Mouse (Mus musculus) ES-E14 (cell line): ENCODE data around the gene Cd34. TPM values are rescaled to one million over a fixed set of nuclear protein-coding genes. Genes with fewer than 3 reads are reported as not detected.

Source experiments
- DNase-seq: peaks from one replicate; pipeline ENCODE4 v3.0.0-alpha.2; 2013; ENCODE audit warnings: low read depth, low spot score
- H3K27ac ChIP-seq: 2 replicates; pipeline ENCODE4 v1.5.1; 2012; ENCODE audit warnings: low read depth, mild to moderate bottlenecking, low read length, moderate library complexity, mixed read lengths; ENCODE audit not compliant: poor library complexity, insufficient read depth, severe bottlenecking
- H3K36me3 ChIP-seq: 2 replicates; pipeline ENCODE4 v1.6.1; 2012; ENCODE audit warnings: mild to moderate bottlenecking, low read length, moderate library complexity, mixed read lengths; ENCODE audit not compliant: control insufficient read depth, poor library complexity, insufficient read depth, severe bottlenecking
- H3K4me1 ChIP-seq, 2 experiments: fragments of 150-350 bp in 1 of 2; sonication (generic) in 1 of 2; 2 replicates each; pipeline ENCODE4 v1.6.1; 2012; ENCODE audit warnings: low read length in 2 of 2, mild to moderate bottlenecking in 1 of 2, mixed read lengths in 1 of 2; ENCODE audit not compliant: control insufficient read depth in 2 of 2, insufficient read depth in 2 of 2, poor library complexity in 1 of 2
- H3K4me3 ChIP-seq, 2 experiments: fragments of 150-350 bp in 1 of 2; sonication (generic) in 1 of 2; 2 replicates each; pipeline ENCODE4 v1.5.1; 2012; ENCODE audit warnings: low read length in 2 of 2, low read depth in 1 of 2, mild to moderate bottlenecking in 1 of 2, mixed read lengths in 1 of 2; ENCODE audit not compliant: insufficient read depth in 1 of 2, poor library complexity in 1 of 2, severe bottlenecking in 1 of 2
- H3K9ac ChIP-seq: 2 replicates; pipeline ENCODE4 v1.6.1; 2012; ENCODE audit warnings: low read depth, mild to moderate bottlenecking, low read length, mixed read lengths; ENCODE audit not compliant: poor library complexity, insufficient read depth, severe bottlenecking
- H3K9me3 ChIP-seq: fragments of 150-350 bp; sonication (generic); 2 replicates; pipeline ENCODE4 v1.6.1; 2012; ENCODE audit warnings: low read depth, mild to moderate bottlenecking, low read length; ENCODE audit not compliant: control insufficient read depth, insufficient read depth
- CHD2 ChIP-seq: IDR thresholded peaks from 2 replicates; pipeline ENCODE4 v1.6.1; 2014; ENCODE audit warnings: mild to moderate bottlenecking, low read depth, low read length, inconsistent platforms
- HCFC1 ChIP-seq: IDR thresholded peaks from 2 replicates; pipeline ENCODE4 v1.6.1; 2012; ENCODE audit warnings: low read length, inconsistent platforms, borderline replicate concordance; ENCODE audit not compliant: insufficient read depth
- MAFK ChIP-seq: IDR thresholded peaks from 2 replicates; pipeline ENCODE4 v1.6.1; 2014; ENCODE audit warnings: mild to moderate bottlenecking, low read depth, low read length, inconsistent platforms; ENCODE audit not compliant: insufficient read depth
- ZC3H11A ChIP-seq: IDR thresholded peaks from 2 replicates; pipeline ENCODE4 v1.6.1; 2012; ENCODE audit warnings: low read depth, mild to moderate bottlenecking, inconsistent platforms, low read length, borderline replicate concordance
- ZNF384 ChIP-seq: IDR thresholded peaks from 2 replicates; pipeline ENCODE4 v1.6.1; 2012; ENCODE audit warnings: low read depth, low read length, inconsistent platforms
- in situ Hi-C, 2 experiments: fragments of 600-800 bp; cut with MboI; formaldehyde crosslinking; loops; one replicate each; pipeline ENCODE4 v1.15.1; 2025; ENCODE audit warnings: low sequenced_read_pairs in 2 of 2, inconsistent platforms in 1 of 2; ENCODE audit not compliant: unreplicated experiment in 2 of 2
- total RNA-seq: library from RNA; depleted of rRNA; stranded (reverse); fragments of 300-350 nt; gene quantifications from 2 replicates; pipeline ENCODE4 v1.2.3, GENCODE M21; 2012

Gene Cd34
- total RNA-seq, 1 experiment, result 8.4 TPM

DNA sequence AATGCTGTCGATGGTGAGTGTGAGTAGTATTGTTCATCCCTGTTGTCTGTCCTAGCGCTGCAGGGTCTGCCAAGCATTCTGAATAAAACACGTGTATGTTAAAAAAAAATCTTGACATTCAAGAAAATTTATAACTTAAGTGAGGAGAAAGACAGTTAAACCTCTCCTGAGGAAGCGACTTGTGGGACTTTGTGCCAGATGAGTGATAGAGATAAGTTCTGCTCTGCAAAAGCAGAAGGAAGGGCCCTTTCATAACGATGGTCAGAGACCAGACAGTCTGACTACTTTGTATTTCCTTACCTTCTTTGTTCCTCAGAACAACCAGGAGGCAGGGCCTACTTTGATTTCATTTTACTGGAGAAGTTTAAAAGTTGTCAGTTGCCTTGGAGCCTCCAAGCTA lies 4.9 kb downstream of the Cd34 start:
- no peaks in the 10 kb centered on the region for H3K9me3 ChIP-seq
- DNase-seq, result no peak
- TF ChIP-seq ZC3H11A (no peak), ZNF384 (no peak), CHD2 (no peak), HCFC1 (no peak), MAFK (no peak)
- H3K36me3 ChIP-seq, result no peaks in the 10 kb centered on the region
- no peak overlapping the region for H3K4me3 ChIP-seq
- no peak overlapping the region for H3K9ac ChIP-seq
- H3K27ac ChIP-seq, result no peak overlapping the region
- in situ Hi-C loops, result no loop called here
- 0 out of 4 replicates have a peak, but pooled peaks cover 0 to 1% of the 10 kb centered on the region in 2 experiments for H3K4me1 ChIP-seq

- TF ChIP-seq ZC3H11A (no peak), ZNF384 (no peak), HCFC1 (no peak), MAFK (no peak), CHD2 (no peak)
- DNase-seq, result no peak
- in situ Hi-C loops, result no loop called here
Measured at GRCm38 (mm10) chr1:194945382-194945781, 6.8 kb downstream of the Cd34 start.

DNA sequence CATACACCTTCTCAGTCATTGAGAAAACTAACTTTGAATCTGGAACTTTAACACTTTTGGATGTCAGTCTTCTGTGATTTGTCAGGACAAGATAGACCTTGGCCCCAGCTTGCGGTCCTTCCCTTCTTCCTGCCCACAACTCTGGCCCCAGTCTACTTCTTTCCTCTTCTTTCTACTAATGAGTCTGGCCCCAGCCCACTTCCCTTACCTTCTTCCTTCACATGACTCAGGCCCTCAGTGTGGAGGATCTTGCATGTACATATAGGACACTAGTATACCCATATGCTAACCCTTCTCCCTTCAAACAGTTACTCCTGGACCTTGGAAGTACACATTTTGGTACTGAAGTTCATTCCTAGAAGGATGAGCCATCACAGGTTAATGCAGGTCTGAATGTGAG lies 7.8 kb downstream of the Cd34 start:
- no peaks in the 10 kb centered on the region for H3K36me3 ChIP-seq
- H3K27ac ChIP-seq, result no peak overlapping the region

More at GRCm38 (mm10) chr1:194945382-194945781, 6.8 kb downstream of the Cd34 start:
- H3K9me3 ChIP-seq, result no peaks in the 10 kb centered on the region
- H3K27ac ChIP-seq, result no peak overlapping the region
- no peaks in the 10 kb centered on the region for H3K36me3 ChIP-seq
- H3K4me3 ChIP-seq, result no peak overlapping the region
- no peak overlapping the region for H3K9ac ChIP-seq
- H3K4me1 ChIP-seq, result no peaks in the 10 kb centered on the region

GRCm38 (mm10) chr1:194950913-194951312 lies 12.3 kb downstream of the Cd34 start:
- no peak for DNase-seq
- in situ Hi-C loops, result loop anchor here in 1 of 2 experiments (25.0 kb wide), 1 partner anchor 339 kb away; the partner anchor contains the start of gene Plxna2
- Histone ChIP-seq H3K36me3 (no peaks in the 10 kb centered on the region), H3K9me3 (no peaks in the 10 kb centered on the region), H3K4me1 (no peaks in the 10 kb centered on the region), H3K4me3 (no peak overlapping the region), H3K9ac (no peak overlapping the region), H3K27ac (no peak overlapping the region)
- TF ChIP-seq MAFK, result no peak
- no peak for TF ChIP-seq ZNF384
- TF ChIP-seq CHD2, result no peak
- TF ChIP-seq ZC3H11A, result no peak
- TF ChIP-seq HCFC1, result no peak

More for the DNA sequence above, 7.8 kb downstream of the Cd34 start:
- H3K9me3 ChIP-seq, result no peaks in the 10 kb centered on the region
- H3K9ac ChIP-seq, result no peak overlapping the region
- in situ Hi-C loops, result no loop called here
- no peak for DNase-seq
- H3K4me3 ChIP-seq, result no peak overlapping the region
- TF ChIP-seq MAFK, result no peak
- no peak for TF ChIP-seq CHD2
- TF ChIP-seq HCFC1, result no peak
- TF ChIP-seq ZNF384, result no peak
- TF ChIP-seq ZC3H11A, result no peak
- no peaks in the 10 kb centered on the region for H3K4me1 ChIP-seq
